Mouse (Mus musculus) kidney, adult 2 months (tissue): Measurements from ENCODE around the gene Gys1. TPM values are rescaled to one million over a fixed set of nuclear protein-coding genes. Genes with fewer than 3 reads are reported as not detected.

Experiments
- DNase-seq: peaks from one replicate; pipeline ENCODE4 v3.0.0; 2021
- H3K27ac ChIP-seq: fragments of 200-500 bp; 2 replicates; pipeline ENCODE4 v1.5.1; 2012; ENCODE audit warnings: low read depth, low read length, control low read depth, inconsistent platforms; ENCODE audit not compliant: insufficient read depth
- H3K27me3 ChIP-seq: fragments of 200-500 bp; replicated peaks from 2 replicates; pipeline ENCODE4 v1.6.1; 2012; ENCODE audit warnings: mild to moderate bottlenecking, moderate library complexity, low read length, inconsistent platforms; ENCODE audit not compliant: control insufficient read depth, insufficient read depth
- H3K36me3 ChIP-seq: fragments of 200-500 bp; 2 replicates; pipeline ENCODE4 v1.6.1; 2012; ENCODE audit warnings: mild to moderate bottlenecking, moderate library complexity, low read length, inconsistent platforms; ENCODE audit not compliant: control insufficient read depth, insufficient read depth
- H3K4me1 ChIP-seq: fragments of 200-500 bp; 2 replicates; pipeline ENCODE4 v1.6.1; 2011; ENCODE audit warnings: low read length; ENCODE audit not compliant: control insufficient read depth, insufficient read depth
- H3K4me3 ChIP-seq: fragments of 200-500 bp; 2 replicates; pipeline ENCODE4 v1.5.1; 2011; ENCODE audit warnings: mild to moderate bottlenecking, low read depth, low read length, control low read depth; ENCODE audit not compliant: insufficient read depth
- CTCF ChIP-seq: fragments of 200-500 bp; conservative IDR thresholded peaks from 2 replicates; pipeline ENCODE4 v1.5.1; 2011; ENCODE audit warnings: low read depth, mild to moderate bottlenecking, control low read depth, low read length, moderate library complexity, mixed read lengths; ENCODE audit not compliant: insufficient read depth, insufficient read length
- POLR2A ChIP-seq: fragments of 200-500 bp; IDR thresholded peaks from one replicate; pipeline ENCODE4 v1.6.1; 2011; ENCODE audit warnings: low read depth, low read length, control low read depth
- WGBS: fragments of 180-500 bp; shearing (Covaris S2); methylation state at CpG from one replicate; pipeline ENCODE4 v1.1.7; 2018; 5-methylcytosine and 5-hydroxymethylcytosine counted together
- polyA plus RNA-seq: library from polyadenylated mRNA; depleted of rRNA; stranded (reverse); fragments of >200 nt; gene quantifications from 2 replicates; pipeline ENCODE4 v1.2.3, GENCODE M21; 2012

The Gys1 gene
- polyA plus RNA-seq, 1 experiment = 57.4 TPM

GRCm38 (mm10) chr7:45401521-45402085, 33.0 kb upstream of the Gys1 start:
- TF ChIP-seq POLR2A (no peak), CTCF (no peak)
- Histone ChIP-seq H3K27ac (no peak overlapping the region), H3K36me3 (no peaks in the 10 kb centered on the region), H3K4me1 (no peaks in the 10 kb centered on the region), H3K4me3 (no peak overlapping the region), H3K27me3 (no peaks in the 10 kb centered on the region)
- 66% methylated on average over 10 of the region's 10 CpGs for WGBS
- DNase-seq = no peak

GRCm38 (mm10) chr7:45403532-45404261, 30.9 kb upstream of the Gys1 start:
- H3K36me3 ChIP-seq = no peaks in the 10 kb centered on the region
- no peak overlapping the region for H3K4me3 ChIP-seq
- H3K27me3 ChIP-seq = no peaks in the 10 kb centered on the region
- H3K4me1 ChIP-seq = no peaks in the 10 kb centered on the region
- H3K27ac ChIP-seq = no peak overlapping the region
- WGBS = 44% methylated on average over 6 of the region's 6 CpGs
- DNase-seq = peak; percentile 84
- TF ChIP-seq POLR2A = no peak
- TF ChIP-seq CTCF = peak; percentile 62

- peak; percentile 77 for DNase-seq
- Histone ChIP-seq H3K27ac (no peak within 1 kb of the TSS), H3K4me1 (no peaks in the 10 kb centered on the region), H3K27me3 (no peaks in the 10 kb centered on the region), H3K36me3 (no peaks in the 10 kb centered on the region), H3K4me3 (peak within 1 kb of the TSS; percentile 60)
- TF ChIP-seq CTCF (peak; percentile 81), POLR2A (no peak)
- WGBS = 10% methylated on average over 28 of the region's 28 CpGs
Measured at GRCm38 (mm10) chr7:45405091-45406075, 29.3 kb upstream of the Gys1 start, which contains the start of gene Kcna7. Gene Kcna7, plus strand, starts transcription at chr7:45405653.

GRCm38 (mm10) chr7:45406157-45407156, 28.2 kb upstream of the Gys1 start:
- H3K4me3 ChIP-seq = peak overlapping the region; percentile 60
- H3K36me3 ChIP-seq = no peaks in the 10 kb centered on the region
- no peak for TF ChIP-seq POLR2A
- no peak for TF ChIP-seq CTCF
- peak; percentile 51 for DNase-seq
- no peaks in the 10 kb centered on the region for H3K27me3 ChIP-seq
- no peaks in the 10 kb centered on the region for H3K4me1 ChIP-seq
- 1% methylated on average over 114 of the region's 114 CpGs for WGBS
- H3K27ac ChIP-seq = no peak overlapping the region

- WGBS = 77% methylated on average over 10 of the region's 10 CpGs
Measured at GRCm38 (mm10) chr7:45407836-45408235, 26.8 kb upstream of the Gys1 start.

GRCm38 (mm10) chr7:45408351-45408750, 26.3 kb upstream of the Gys1 start:
- Histone ChIP-seq H3K4me3 (no peak overlapping the region), H3K27ac (no peak overlapping the region), H3K27me3 (no peaks in the 10 kb centered on the region), H3K36me3 (no peaks in the 10 kb centered on the region), H3K4me1 (no peaks in the 10 kb centered on the region)
- no peak for DNase-seq
- 73% methylated on average over 7 of the region's 7 CpGs for WGBS
- TF ChIP-seq POLR2A = no peak
- TF ChIP-seq CTCF = no peak

More at GRCm38 (mm10) chr7:45407836-45408235, 26.8 kb upstream of the Gys1 start:
- Histone ChIP-seq H3K36me3 (no peaks in the 10 kb centered on the region), H3K27me3 (no peaks in the 10 kb centered on the region), H3K27ac (no peak overlapping the region), H3K4me1 (no peaks in the 10 kb centered on the region), H3K4me3 (no peak overlapping the region)
- TF ChIP-seq CTCF (no peak), POLR2A (no peak)
- no peak for DNase-seq
